Comparison of ENCODE assay signal across 16 mouse cellular contexts in the genomic region with DNA sequence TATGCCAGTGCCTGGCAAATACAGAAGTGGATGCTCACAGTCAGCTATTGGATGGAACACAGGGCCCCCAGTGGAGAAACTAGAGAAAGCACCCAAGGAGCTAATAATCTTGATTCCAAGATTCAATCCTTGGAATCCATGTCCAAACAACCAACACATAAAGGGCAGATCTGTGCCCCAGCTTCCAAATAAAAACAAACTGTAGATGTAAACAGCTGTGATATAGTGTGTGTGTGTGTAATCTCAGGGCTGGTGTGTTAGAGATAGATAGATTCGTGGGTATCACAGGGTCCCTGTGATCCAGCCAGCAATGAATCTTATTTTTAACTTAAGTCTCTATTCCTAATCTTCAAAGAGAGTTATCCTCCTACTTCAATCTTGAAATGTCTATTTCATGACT.
"Had no signal": no experiment of that assay in that cellular context is flagged by ENCODE, and none has a peak within 500 bp of the region (broad histone marks: within the 10 kb centered on the region; RNA-seq: fewer than 3 reads in every experiment).

No protein-coding gene starts in this region.

- DNase-seq: kidney, adult 11 months; kidney, adult 8-10 months; kidney, postnatal 25 days; liver, embryonic 13.5 days; right cerebral cortex, adult 18-20 months; right cerebral cortex, postnatal 14 days; right cerebral cortex, postnatal 4 days; thymus, postnatal 25 days had no signal

- ATAC-seq: hindbrain, embryonic 16.5 days; intestine, embryonic 15.5 days; midbrain, embryonic 15.5 days had no signal

- H3K9ac ChIP-seq: intestine, embryonic 15.5 days; kidney, embryonic 15.5 days; liver, embryonic 13.5 days; midbrain, embryonic 12.5 days; midbrain, embryonic 15.5 days; neural tube, embryonic 12.5 days; neural tube, embryonic 15.5 days had no signal

- H3K9me3 ChIP-seq: intestine, embryonic 15.5 days; kidney, embryonic 15.5 days; liver, embryonic 13.5 days; midbrain, embryonic 12.5 days; midbrain, embryonic 15.5 days; neural tube, embryonic 12.5 days; neural tube, embryonic 15.5 days had no signal

- H3K4me1 ChIP-seq: intestine, embryonic 15.5 days; kidney, embryonic 15.5 days; liver, embryonic 13.5 days; midbrain, embryonic 12.5 days; midbrain, embryonic 15.5 days; neural tube, embryonic 12.5 days; neural tube, embryonic 15.5 days had no signal

- H3K36me3 ChIP-seq: intestine, embryonic 15.5 days; kidney, embryonic 15.5 days; liver, embryonic 13.5 days; midbrain, embryonic 12.5 days; midbrain, embryonic 15.5 days; neural tube, embryonic 12.5 days; neural tube, embryonic 15.5 days had no signal

- H3K4me2 ChIP-seq: intestine, embryonic 15.5 days; kidney, embryonic 15.5 days; liver, embryonic 13.5 days; midbrain, embryonic 12.5 days; midbrain, embryonic 15.5 days; neural tube, embryonic 12.5 days; neural tube, embryonic 15.5 days had no signal

- H3K27me3 ChIP-seq: intestine, embryonic 15.5 days; kidney, embryonic 15.5 days; liver, embryonic 13.5 days; midbrain, embryonic 12.5 days; midbrain, embryonic 15.5 days; neural tube, embryonic 12.5 days; neural tube, embryonic 15.5 days had no signal

- H3K27ac ChIP-seq: intestine, embryonic 15.5 days; kidney, embryonic 15.5 days; liver, embryonic 13.5 days; macrophage; midbrain, embryonic 12.5 days; midbrain, embryonic 15.5 days; neural tube, embryonic 12.5 days; neural tube, embryonic 15.5 days had no signal

- H3K4me3 ChIP-seq: intestine, embryonic 15.5 days; kidney, embryonic 15.5 days; liver, embryonic 13.5 days; midbrain, embryonic 12.5 days; midbrain, embryonic 15.5 days; neural tube, embryonic 12.5 days; neural tube, embryonic 15.5 days had no signal
